Mouse (Mus musculus) urinary bladder, postnatal 10 days (tissue): ENCODE data around the gene Slc4a8.
"Not testable (repeated sequence)": the region's sequence is repeated elsewhere in the genome, so short reads cannot be mapped to it uniquely, and the experiment has no call there.

Experiments used
- DNase-seq: peaks from one replicate; pipeline ENCODE4 v3.0.0; 2022; ENCODE audit warnings: low spot score

Gene Slc4a8

GRCm38 (mm10) chr15:100773859-100774258, 12.3 kb downstream of the Slc4a8 start:
- not testable (repeated sequence) for DNase-seq

- no peak for DNase-seq
Measured at GRCm38 (mm10) chr15:100775189-100776166, 13.9 kb downstream of the Slc4a8 start.

GRCm38 (mm10) chr15:100776424-100776823, 14.9 kb downstream of the Slc4a8 start:
- no peak for DNase-seq

- DNase-seq, result no peak
Measured at GRCm38 (mm10) chr15:100777020-100778016, 15.8 kb downstream of the Slc4a8 start.

GRCm38 (mm10) chr15:100779896-100780295, 18.3 kb downstream of the Slc4a8 start:
- DNase-seq, result no peak

- no peak for DNase-seq
Measured at GRCm38 (mm10) chr15:100783244-100783987, 21.9 kb downstream of the Slc4a8 start.

GRCm38 (mm10) chr15:100790219-100790618, 28.7 kb downstream of the Slc4a8 start:
- no peak for DNase-seq

- DNase-seq, result no peak
Measured at GRCm38 (mm10) chr15:100792324-100792723, 30.8 kb downstream of the Slc4a8 start.

GRCm38 (mm10) chr15:100800914-100801313, 39.4 kb downstream of the Slc4a8 start:
- no peak for DNase-seq

GRCm38 (mm10) chr15:100808062-100808461, 46.5 kb downstream of the Slc4a8 start:
- no peak for DNase-seq

GRCm38 (mm10) chr15:100808484-100808883, 46.9 kb downstream of the Slc4a8 start:
- no peak for DNase-seq

- DNase-seq, result no peak
Measured at GRCm38 (mm10) chr15:100810243-100810642, 48.7 kb downstream of the Slc4a8 start.

GRCm38 (mm10) chr15:100813501-100813900, 52.0 kb downstream of the Slc4a8 start:
- DNase-seq, result no peak

- no peak for DNase-seq
Measured at GRCm38 (mm10) chr15:100814066-100814465, 52.5 kb downstream of the Slc4a8 start.

GRCm38 (mm10) chr15:100815310-100815709, 53.8 kb downstream of the Slc4a8 start:
- DNase-seq, result no peak

- DNase-seq, result no peak
Measured at GRCm38 (mm10) chr15:100818860-100819259, 57.3 kb downstream of the Slc4a8 start.

GRCm38 (mm10) chr15:100821824-100822223, 60.3 kb downstream of the Slc4a8 start:
- no peak for DNase-seq

- not testable (repeated sequence) for DNase-seq
Measured at GRCm38 (mm10) chr15:100822370-100822769, 60.8 kb downstream of the Slc4a8 start.

- DNase-seq, result no peak
Measured at GRCm38 (mm10) chr15:100825249-100825856, 63.8 kb downstream of the Slc4a8 start.

GRCm38 (mm10) chr15:100826076-100826475, 64.5 kb downstream of the Slc4a8 start:
- DNase-seq, result no peak

- no peak for DNase-seq
Measured at GRCm38 (mm10) chr15:100829775-100830174, 68.2 kb downstream of the Slc4a8 start.
